Mouse (Mus musculus): Measurements from ENCODE around the gene Kif13a.

DNA sequence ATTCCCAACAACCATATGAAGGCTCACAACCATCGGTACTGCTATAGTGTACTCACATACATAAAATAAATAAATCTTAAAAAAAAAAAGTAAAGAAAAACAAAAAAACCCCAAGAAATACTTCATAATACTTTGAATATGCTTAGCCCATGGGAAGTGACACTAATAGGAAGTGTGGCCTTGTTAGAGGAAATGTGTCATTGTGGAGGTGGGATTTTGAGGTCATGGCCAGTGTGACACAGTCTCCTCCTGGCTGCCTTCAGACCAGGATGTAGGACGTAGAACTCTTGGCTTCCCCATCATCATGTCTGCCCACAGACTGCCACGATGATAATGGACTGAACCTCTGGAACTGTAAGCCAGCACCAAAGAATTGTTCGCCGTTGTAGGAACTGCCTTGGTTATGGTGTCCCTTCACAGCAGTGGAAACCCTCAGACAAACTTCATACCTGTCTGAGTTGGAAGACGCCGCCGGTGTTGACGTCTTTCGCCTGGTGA is 143.6 kb downstream of the Kif13a start:
- TF ChIP-seq GATA1 (IDR thresholded peaks at IDR 0.05; ENCODE audit: low read length) (no peak), TAL1 (IDR thresholded peaks at IDR 0.05; ENCODE audit: low read length) (no peak)
